Mouse (Mus musculus) urinary bladder, postnatal 14 days (tissue): ENCODE data around the gene Usp12.

Experiments
- DNase-seq: peaks from one replicate; pipeline ENCODE4 v3.0.0; 2021; ENCODE audit warnings: low spot score

Gene Usp12

DNA sequence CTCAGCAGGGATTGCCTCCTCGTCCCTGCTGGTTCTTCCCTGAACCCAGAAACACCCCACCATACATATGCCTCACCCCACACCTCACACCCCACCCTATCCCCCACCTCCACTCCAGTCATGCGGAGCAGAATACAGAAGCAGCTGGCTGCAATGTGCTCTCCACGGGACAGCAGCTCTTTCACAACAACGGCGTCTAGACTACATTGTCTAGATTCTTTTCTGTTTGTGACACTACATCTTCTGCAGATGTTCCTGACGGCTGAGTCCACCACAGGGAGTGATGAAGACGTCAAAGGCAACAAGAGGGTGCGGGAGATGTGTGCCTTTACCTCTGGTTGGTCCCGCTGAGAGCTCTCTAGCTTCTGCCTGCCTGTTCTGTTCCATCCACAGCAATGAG lies 3.2 kb upstream of the Usp12 start:
- DNase-seq = no peak

DNA sequence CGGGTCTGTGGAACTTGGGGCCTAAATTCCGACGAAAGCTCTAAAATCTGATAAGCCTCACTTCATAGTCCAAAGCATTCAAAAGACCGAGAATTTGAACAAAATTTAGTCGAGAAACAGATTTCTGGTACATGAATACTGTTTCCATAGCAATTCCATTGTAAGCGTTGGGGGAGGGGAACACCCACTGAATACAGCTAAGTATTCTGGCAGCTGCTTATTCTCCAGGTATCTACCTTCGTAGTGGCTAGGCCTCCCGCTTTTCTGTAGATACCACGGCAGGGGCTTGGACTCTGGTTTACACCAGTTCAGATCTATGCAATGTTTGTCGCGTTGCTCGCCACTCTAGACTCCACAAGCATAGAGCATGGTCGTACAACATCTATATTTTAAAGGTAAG lies 922 bp upstream of the Usp12 start:
- no peak for DNase-seq

DNA sequence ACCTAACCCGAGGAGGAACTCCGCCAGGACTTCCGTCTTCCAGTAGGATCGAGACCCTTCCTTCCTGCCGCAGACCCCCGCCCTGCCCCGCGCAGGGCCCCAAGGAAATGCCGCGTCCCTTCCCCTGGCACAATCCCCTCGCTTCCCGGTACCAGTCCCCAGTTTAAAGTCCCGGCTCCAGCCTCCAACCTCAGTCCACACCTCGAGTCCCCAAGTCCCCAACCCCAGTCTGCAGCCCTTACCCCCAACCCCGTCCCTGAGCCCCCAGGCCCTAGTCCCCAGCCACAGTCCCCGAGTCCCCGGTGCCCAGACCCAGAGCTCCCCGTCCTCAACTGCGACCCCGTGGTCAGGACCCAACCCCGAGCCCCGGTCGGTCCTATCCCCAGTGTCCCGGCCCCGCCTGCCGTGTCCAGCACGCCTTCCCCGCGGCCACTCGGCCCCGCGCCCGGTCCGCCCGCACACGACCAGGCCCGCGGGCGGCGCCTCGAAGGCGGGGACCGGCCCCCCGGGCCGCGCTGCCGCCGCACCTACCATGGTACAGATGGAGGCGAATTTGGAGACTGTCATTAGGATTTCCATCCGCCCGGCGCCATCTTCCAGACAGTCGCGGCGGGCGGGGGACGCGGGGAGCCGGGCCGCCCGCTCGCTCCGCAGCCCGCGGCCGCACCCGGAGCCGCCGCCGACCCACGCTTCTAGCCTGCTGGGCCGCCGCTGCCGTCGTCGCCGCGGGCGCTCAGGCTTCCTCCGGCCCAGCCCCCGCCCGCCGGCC lies 538 bp downstream of the Usp12 start:
- no peak for DNase-seq

DNA sequence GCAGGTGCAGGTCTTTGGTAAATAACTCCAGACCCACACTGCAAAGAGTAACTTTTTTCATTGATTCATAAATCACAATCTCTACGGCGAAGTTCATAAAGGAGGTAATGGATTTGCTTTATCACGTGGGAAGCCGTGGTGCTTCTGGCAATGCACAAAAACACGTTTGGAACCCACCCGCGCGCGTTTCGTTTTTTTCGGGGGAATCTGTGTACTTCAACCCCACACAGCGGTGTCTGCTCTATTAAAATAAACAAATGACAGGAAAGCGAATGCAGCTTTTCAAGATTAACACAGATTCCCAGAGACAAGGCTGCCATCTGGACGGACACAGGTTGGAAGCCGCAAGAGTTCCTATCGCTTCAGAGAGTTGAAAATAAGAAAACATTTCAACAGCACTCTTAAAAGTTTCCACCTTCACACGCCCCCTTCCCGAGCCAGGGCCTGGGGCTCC lies 1.1 kb downstream of the Usp12 start:
- peak; percentile 16 for DNase-seq

DNA sequence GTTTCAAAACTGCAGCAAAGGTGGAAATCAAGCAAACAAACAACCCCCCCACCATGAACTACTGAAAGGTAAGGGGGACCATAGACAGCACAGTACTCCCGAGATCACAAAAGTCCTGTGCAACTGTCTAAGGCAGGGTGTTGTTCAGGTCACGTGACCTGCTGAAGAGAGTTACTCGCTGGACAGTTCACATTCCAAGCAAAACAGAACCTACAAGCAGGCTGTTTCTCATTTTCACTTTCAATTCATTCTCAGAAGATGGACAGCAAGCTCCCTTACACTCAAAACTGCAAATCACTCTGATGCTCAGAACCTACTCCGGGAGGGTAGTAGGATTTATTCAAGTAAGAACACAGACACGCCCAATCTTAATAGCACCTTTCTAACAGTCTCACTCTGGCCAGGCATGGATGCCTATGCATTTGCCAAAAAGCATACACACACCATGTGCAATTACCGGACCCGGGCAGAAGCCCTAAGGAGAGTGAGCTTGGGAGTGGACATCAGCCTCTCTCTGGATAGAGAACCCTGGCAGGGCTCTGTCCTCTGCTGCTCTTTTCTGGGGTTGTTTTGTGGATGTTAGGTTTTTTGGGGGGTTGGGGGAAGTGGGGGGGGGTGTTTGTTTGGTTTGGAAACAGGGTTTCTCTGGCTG lies 2.5 kb downstream of the Usp12 start:
- DNase-seq = no peak

DNA sequence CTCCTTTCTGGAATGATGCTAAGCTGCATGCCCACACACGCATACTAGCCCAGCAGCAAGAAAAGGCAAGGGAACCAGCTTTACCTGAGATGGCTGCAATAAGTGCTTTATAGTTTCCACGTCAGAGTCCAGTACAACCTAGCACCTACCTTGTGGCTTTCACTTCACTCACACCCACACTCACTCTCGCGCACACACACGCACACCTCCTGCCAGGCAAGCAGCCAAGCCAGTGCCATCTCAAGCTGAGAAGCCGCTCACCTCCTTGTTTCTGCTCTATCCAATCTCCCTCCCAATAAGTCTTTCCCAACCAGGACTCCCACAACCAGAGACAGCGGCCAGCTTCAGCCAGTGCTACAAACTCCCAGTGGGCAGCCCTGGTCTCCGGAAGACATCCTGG lies 3.9 kb downstream of the Usp12 start:
- DNase-seq = no peak

DNA sequence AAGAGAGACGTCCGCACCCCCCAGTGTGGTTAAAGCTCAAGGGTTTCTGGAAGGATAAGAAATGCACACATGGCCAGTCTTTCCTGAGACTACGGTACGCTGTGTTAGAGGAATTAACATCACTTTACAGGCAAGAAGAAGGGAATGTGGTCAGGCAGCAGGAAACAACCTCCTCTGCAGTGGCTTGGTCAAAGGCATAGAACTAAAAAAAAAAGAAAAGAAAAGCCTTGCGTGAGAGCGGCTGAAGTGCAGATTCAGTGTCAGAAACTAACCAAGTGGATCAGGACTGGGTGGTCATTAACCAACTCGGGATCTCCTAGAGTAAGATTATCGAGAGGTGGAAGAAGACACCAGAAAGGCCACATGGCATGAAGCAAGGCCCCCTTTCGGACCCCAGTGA lies 5.4 kb downstream of the Usp12 start:
- DNase-seq = no peak

DNA sequence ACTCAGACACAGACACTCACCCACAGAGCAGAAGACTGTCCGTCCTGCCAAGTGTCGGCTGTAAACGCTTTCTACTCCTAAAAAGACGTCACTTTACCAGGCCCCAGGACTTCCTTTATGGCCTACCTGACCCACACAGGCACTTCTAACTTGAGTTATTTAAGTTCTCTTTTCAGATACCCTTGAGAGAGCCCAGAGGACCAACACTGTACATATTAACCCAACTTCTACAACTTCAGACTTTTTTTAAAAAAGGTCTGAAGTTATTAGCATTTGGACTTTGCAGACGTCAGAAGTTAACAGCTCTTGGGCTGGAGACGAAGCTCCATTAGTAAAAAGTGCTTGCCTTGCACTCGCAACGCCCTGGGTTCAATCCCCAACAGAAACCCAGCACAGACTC lies 8.7 kb downstream of the Usp12 start:
- DNase-seq = no peak

DNA sequence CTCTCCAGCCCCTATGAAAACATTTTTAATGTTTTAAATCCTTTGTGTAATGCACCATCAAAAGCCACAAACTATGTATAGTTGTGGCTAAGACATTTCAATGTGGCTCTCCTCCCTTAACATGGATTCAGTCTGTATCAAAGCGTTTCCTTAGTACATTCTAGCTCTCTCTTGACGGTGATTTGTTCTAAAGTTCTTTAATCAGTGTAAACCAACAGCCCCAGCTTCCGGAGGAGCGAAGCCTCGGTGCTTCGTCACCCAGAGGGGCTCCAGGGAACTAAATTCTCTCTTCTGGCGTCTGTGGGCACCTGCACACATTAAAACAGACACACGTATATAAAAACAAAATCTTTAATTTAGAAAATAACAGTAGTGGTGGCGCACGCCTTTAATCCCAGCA lies 10.9 kb downstream of the Usp12 start:
- DNase-seq = no peak

DNA sequence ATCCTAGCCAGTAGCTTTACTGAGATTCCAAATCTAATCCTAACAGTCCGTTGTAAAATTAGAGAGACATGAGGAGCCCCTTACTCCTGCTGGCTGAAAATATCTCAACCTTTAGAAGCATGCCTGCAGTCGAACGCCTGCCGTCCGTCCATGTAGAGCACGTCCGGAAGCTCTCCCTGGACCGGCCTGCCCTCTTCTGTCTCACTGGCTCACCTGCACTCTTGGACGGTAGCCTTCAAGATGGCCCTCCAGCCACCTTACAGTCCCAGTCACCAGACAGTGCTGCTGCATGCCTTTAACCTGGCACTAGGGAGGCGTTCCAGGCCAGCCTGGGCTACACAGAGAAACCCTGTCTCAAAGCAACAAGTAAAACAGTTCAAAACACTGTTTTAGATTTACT lies 11.5 kb downstream of the Usp12 start:
- DNase-seq = no peak

DNA sequence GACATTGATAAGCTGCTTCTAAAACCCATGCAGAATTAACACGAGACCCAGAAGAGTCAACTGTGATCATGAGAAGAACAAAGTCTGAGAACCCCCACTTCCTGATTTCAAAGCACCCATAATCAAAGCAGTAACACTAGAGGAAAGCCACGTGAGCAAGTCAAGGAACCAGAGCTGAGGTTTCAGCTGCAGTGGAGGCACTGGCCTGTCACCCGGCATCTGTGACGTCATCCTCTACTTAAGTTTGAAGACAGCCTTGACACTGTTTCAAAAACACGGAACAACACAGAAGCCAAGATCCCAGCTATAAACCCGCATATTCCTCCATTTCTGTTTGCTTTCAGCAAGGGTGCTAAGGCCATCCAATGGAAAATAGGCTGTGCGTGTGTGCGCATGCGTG lies 13.1 kb downstream of the Usp12 start:
- no peak for DNase-seq

DNA sequence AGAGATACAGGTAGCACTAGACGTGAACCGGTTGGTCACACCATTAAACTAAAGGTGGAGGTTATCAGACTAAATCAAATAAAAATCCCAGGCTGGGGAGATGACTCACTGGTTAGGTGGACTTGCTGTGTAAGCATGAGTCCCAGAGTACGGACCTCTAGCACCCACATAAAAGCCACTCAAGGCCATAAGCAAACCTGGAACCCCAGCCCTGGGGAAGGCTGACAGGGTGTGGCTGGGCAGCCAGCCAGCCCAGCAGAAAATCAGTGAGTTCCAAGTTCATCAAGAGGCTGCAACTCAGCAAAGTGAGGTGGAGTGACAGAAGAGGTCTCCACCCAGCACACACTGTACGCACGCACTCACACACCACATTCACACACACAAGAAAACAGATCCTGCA lies 14.9 kb downstream of the Usp12 start:
- DNase-seq = peak; percentile 39

DNA sequence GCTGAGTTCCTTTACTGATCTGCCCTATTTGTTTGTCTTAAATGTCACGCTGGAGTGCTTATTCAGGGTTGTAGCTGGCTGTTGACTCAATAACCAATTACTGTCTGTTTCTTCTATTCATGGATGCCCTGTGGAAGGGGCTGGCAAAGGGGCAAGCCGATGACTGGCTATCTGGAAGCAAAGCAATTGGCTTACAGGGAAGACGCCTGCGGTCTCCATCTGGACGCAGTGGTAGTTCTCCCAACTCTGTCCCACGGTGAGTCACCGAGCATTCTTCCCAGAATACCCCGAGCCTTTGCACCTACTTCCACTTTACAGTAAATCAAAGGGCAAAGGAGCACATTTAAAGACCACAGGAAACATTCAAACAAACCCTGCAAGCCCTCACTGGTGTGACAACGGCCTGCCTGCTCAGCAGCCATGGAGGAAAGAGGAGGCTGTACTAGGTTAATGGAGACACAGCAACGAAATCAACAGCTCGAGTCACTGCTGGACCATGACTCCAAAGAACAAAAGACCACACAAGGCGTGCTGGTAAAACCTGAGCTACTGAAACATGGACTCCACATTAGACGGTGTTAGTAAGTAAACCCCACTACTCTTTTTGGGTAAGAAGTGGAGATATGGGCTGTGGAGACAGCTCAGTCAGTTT lies 17.7 kb downstream of the Usp12 start:
- no peak for DNase-seq

DNA sequence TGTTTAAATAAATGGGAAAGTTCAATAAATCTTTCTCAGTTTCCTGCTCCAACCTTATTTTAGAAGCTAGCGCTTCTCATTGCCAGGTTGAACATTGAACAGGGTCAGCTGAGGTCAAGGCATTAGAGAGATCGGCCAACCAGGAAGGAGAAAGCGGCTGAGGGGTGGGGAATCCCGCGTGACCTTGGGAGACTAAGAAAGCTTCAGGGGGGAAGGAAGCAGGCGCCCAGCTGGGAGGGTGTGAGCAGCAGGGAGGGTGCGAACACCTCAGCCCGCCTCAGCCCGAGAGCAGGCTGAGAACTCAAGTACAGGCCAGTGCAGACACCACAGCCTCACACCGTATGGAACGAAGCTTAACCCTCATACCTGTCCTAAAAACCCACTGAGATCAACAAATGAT lies 22.8 kb downstream of the Usp12 start:
- no peak for DNase-seq

DNA sequence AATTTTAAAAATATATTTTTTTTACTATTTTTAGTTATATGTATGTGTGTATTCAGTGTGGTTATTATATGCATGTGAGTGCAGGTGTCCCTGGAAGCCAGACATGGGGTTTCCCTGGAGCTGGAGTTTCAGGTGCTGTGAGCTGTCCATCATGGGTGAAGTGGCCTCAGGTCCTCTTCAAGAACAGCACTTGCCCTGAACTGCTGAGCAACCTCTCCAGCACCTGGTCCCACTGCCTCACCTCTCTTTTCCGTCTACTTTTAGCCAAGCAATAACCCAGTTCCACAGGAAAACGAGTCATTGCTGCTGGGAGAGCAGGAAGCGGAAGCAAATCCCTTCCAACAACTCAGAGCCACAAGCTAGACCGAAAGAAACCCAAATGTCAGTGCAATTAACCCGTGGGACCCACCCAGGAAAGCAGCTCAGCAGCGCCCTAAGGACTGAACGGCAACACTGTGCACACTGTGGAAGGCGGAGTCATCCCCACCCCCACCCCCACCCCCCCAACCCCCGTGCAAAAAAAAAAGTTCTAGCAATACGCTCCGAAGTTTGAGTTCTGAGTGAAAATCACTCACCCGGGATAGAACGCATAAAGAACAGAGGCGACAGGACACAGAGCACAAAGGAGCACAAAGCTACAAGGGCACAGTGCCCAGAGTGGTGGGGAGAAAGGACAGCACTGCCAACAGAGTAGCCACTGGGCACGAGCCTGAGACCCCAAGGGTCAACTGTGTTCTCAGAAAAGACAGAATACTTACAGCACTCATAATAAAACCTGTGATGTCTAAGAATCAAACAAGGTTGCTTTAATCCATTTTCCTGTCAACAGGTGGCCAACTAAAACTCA lies 24.6 kb downstream of the Usp12 start:
- DNase-seq = no peak

DNA sequence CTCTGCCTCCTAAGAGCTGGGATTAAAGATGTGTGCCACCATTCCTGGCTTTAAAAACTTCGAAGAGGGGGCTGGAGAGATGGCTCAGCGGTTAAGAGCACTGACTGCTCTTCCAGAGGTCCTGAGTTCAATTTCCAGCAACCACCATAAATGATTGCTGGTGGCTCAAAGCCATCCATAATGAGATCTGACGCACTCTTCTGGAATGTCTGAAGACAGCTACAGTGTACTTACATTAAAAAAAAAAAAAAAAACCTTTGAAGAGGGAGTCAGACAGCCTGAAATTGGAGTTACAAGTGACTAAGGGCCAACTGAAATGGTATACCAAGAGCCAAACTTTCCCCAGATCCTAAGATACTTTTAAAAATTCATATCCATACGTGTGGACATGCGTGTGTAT lies 29.0 kb downstream of the Usp12 start:
- DNase-seq = no peak

DNA sequence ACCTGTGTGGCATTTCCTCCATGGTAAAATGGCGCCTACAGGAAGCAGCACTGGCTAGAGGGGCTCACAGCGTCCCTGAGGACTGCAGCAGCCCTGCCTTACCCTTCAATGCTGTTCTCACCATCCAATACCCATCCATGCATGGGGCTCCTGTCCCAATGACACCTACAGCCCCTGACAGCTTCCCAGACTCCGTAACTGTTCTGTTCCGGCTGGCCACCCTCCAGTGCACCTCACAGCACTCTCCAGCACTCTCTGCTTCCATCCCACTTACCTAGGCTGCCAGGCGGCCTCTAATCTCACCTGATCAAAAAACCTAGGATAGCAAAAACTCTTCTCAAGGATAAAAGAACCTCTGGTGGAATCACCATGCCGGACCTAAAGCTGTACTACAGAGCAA lies 35.6 kb downstream of the Usp12 start:
- no peak for DNase-seq

DNA sequence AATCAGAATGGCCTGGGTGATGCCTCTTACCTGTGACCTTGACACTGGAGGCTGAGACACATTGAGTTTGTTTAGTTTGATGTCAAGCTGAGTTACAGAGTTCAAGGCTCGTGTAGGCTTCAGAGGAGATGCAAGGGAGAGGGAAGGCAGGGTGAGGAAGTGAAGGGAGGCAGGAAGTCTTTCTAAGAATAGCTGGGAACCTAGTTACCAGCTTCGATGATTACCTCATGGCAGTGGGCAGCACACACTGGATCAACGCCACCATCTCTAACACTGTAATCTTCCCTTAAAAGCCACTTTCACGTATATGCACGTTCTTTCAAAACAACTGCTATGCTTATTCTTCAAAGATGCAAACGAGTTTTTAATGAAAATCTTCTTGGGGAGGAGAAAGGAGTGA lies 36.9 kb downstream of the Usp12 start:
- DNase-seq = no peak

DNA sequence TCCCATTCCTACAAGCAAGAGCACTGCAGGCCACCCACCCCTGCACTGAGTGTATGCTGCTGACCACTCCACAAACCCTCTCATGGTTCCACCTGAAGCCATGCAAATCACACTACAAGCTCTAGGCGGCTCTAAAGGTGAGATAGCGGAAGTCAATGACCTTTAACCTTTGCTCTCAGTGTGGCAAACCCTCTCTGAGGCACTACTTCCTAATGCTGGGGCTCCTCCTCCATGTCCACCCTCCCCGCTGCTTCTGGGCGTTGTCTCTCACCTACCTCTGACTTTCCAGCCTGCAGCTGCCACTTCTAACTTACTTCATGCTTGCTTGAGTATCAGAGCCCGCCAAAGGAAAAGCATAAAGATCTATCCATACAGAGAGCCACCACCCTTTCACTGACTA lies 37.5 kb downstream of the Usp12 start:
- DNase-seq = no peak

DNA sequence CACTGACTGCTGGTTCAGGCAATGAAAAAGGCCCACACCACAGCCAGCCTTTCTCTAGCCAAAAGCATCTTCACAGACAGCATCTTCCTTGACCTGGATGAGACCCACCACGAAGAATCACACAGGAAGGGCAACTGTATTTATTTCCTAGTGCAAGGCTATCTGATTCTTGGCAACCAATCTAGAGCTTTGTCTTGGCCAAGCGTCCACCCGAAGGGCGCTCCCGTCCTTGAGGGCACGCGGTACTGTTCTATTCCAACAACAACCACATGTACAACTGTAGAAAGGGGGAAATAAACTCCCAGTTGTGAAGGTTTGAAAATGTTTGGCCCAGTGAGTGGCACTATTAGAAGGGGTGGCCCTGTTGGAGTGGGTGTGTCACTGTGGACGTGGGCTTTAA lies 41.6 kb downstream of the Usp12 start:
- DNase-seq = no peak

DNA sequence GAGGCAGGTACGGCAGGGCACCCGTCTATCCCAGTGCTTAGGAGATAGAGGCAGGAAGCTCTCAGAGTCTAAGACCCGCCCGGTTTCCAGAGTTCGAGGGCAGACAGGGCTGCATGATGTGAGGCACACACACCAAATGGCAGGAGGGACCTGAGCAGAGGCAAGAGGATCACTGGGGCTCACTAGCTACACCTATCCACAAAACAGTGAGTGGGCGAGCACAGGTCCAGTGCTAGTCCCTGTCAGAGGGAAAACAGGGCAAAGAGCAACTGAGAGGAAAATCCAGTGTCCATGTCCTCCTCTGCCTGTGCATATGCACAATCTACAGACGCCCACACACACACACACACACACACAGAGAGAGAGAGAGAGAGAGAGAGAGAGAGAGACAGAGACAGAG lies 43.8 kb downstream of the Usp12 start:
- no peak for DNase-seq

DNA sequence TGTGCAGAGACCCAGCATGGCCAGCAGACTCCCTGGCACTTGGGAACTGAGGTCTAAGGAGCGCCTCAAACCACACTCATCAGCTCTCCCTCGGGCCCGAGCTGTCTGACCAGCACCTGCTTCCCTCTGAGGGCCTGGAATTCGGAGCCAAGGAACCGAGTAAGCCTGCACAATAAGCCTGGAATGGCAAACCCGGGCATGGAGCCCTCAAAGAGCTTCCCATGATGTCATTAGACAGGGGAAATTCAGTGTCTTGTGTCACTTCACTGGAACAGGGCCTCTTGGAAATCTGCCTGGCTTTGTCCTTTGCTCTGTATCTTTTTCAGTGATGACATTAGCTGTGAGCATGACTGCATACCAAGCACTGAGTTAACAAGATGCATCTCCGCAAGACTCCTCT lies 44.5 kb downstream of the Usp12 start:
- DNase-seq = no peak

DNA sequence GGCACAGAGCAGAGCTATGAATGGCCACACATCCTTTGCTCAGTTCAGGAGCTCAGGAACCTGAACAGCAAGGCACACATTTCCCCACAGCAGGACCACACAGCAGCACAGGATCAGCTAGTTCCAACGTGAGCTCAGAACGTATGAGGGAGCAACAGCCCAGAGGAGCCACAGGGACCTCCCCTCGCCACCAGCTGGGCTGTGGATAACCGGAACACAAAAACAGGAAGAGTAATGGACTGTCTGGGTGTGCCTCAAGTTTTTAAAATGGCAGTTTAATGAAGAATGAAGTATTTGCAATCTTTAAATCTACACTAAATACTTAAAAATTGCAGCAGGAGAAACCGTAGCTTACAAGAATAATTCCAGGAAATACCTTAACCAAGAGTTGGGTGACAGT lies 44.9 kb downstream of the Usp12 start:
- no peak for DNase-seq
